Mouse (Mus musculus) liver, adult 2 months (tissue): Measurements from ENCODE around the gene Prss41. TPM values are rescaled to one million over a fixed set of nuclear protein-coding genes. Genes with fewer than 3 reads are reported as not detected.

ENCODE experiments used
- DNase-seq: peaks from one replicate; pipeline ENCODE4 v3.0.0-alpha.2; 2011; ENCODE audit warnings: low read depth, low spot score; ENCODE audit errors: extremely low read depth
- H3K27ac ChIP-seq: fragments of 200-500 bp; replicated peaks from 2 replicates; pipeline ENCODE4 v1.5.1; 2012; ENCODE audit warnings: low read depth, mild to moderate bottlenecking, control low read depth, inconsistent platforms, low read length; ENCODE audit not compliant: insufficient read depth
- H3K27me3 ChIP-seq: fragments of 200-500 bp; 2 replicates; pipeline ENCODE4 v1.6.1; 2012; ENCODE audit warnings: mild to moderate bottlenecking, moderate library complexity, low read length, inconsistent platforms; ENCODE audit not compliant: control insufficient read depth, insufficient read depth
- H3K36me3 ChIP-seq: fragments of 200-500 bp; 2 replicates; pipeline ENCODE4 v1.6.1; 2012; ENCODE audit warnings: low read length, inconsistent platforms; ENCODE audit not compliant: control insufficient read depth, insufficient read depth
- H3K4me1 ChIP-seq: fragments of 200-500 bp; 2 replicates; pipeline ENCODE4 v1.6.1; 2011; ENCODE audit warnings: low read length; ENCODE audit not compliant: control insufficient read depth, insufficient read depth
- H3K4me3 ChIP-seq: fragments of 200-500 bp; 2 replicates; pipeline ENCODE4 v1.5.1; 2011; ENCODE audit warnings: low read depth, mild to moderate bottlenecking, control low read depth, low read length, moderate library complexity; ENCODE audit not compliant: insufficient read depth
- H3K79me2 ChIP-seq: fragments of 200-500 bp; 2 replicates; pipeline ENCODE4 v1.6.1; 2012; ENCODE audit warnings: inconsistent platforms, mild to moderate bottlenecking, low read length, moderate library complexity; ENCODE audit not compliant: control insufficient read depth, insufficient read depth
- H3K9ac ChIP-seq: fragments of 200-500 bp; 2 replicates; pipeline ENCODE4 v1.6.1; 2012; ENCODE audit warnings: low read depth, mild to moderate bottlenecking, control low read depth, inconsistent platforms, low read length
- CTCF ChIP-seq: fragments of 200-500 bp; IDR thresholded peaks from 2 replicates; pipeline ENCODE4 v1.5.1; 2011; ENCODE audit warnings: low read depth, low read length, control low read depth
- POLR2A ChIP-seq: fragments of 200-500 bp; IDR thresholded peaks from 2 replicates; pipeline ENCODE4 v1.6.1; 2011; ENCODE audit warnings: low read length, control low read depth; ENCODE audit not compliant: insufficient read depth; ENCODE audit errors: extremely low read depth
- WGBS: fragments of 180-500 bp; shearing (Covaris S2); methylation state at CpG from one replicate; pipeline ENCODE4 v1.1.7; 2018; 5-methylcytosine and 5-hydroxymethylcytosine counted together
- polyA plus RNA-seq: library from polyadenylated mRNA; depleted of rRNA; stranded (reverse); fragments of >200 nt; gene quantifications from 2 replicates; pipeline ENCODE4 v1.2.3, GENCODE M21; 2012
- total RNA-seq: library from RNA; depleted of rRNA; stranded (reverse); fragments of >200 nt; gene quantifications from 2 replicates; pipeline ENCODE4 v1.2.3, GENCODE M21; 2014

Gene Prss41
- total and polyA plus RNA-seq, 2 experiments: 0.05 TPM; not detected in 1

GRCm38 (mm10) chr17:23853292-23853691 is 9.3 kb upstream of the Prss41 start:
- peak; percentile 88 for TF ChIP-seq CTCF
- no peak for TF ChIP-seq POLR2A
- peak; percentile 19 for DNase-seq
- Histone ChIP-seq H3K27me3 (no peaks in the 10 kb centered on the region), H3K27ac (no peak overlapping the region), H3K9ac (no peak overlapping the region), H3K36me3 (no peaks in the 10 kb centered on the region), H3K4me1 (no peaks in the 10 kb centered on the region), H3K79me2 (no peaks in the 10 kb centered on the region), H3K4me3 (no peak overlapping the region)
- WGBS: 39% methylated on average over 5 of the region's 5 CpGs

- TF ChIP-seq CTCF: peak; percentile 74
- TF ChIP-seq POLR2A: no peak
- 52% methylated on average over 18 of the region's 19 CpGs for WGBS
- H3K4me3 ChIP-seq: no peak overlapping the region
- H3K36me3 ChIP-seq: no peaks in the 10 kb centered on the region
- no peaks in the 10 kb centered on the region for H3K79me2 ChIP-seq
- peak; percentile 51 for DNase-seq
- H3K4me1 ChIP-seq: no peaks in the 10 kb centered on the region
- H3K27ac ChIP-seq: no peak overlapping the region
- no peaks in the 10 kb centered on the region for H3K27me3 ChIP-seq
- H3K9ac ChIP-seq: no peak overlapping the region
Measured at GRCm38 (mm10) chr17:23850853-23851749, 7.1 kb upstream of the Prss41 start.

- Histone ChIP-seq H3K27ac (no peak overlapping the region), H3K4me3 (no peak overlapping the region), H3K9ac (no peak overlapping the region), H3K27me3 (no peaks in the 10 kb centered on the region), H3K4me1 (no peaks in the 10 kb centered on the region), H3K79me2 (no peaks in the 10 kb centered on the region), H3K36me3 (no peaks in the 10 kb centered on the region)
- WGBS: 71% methylated on average over 2 of the region's 2 CpGs
- DNase-seq: no peak
- TF ChIP-seq CTCF (no peak), POLR2A (no peak)
Measured at GRCm38 (mm10) chr17:23850028-23850427, 6.1 kb upstream of the Prss41 start.

- WGBS: 57% methylated on average over 23 of the region's 23 CpGs
- no peak overlapping the region for H3K9ac ChIP-seq
Measured at GRCm38 (mm10) chr17:23843141-23843811, 696 bp downstream of the Prss41 start.

GRCm38 (mm10) chr17:23841145-23841544 is 2.8 kb downstream of the Prss41 start:
- Histone ChIP-seq H3K27ac (no peak overlapping the region), H3K79me2 (no peaks in the 10 kb centered on the region), H3K36me3 (no peaks in the 10 kb centered on the region), H3K27me3 (no peaks in the 10 kb centered on the region), H3K4me3 (no peak overlapping the region), H3K9ac (no peak overlapping the region), H3K4me1 (no peaks in the 10 kb centered on the region; the same call in 1 of the 2 replicates)
- 39% methylated on average over 4 of the region's 4 CpGs for WGBS
- TF ChIP-seq CTCF: peak; percentile 73
- no peak for TF ChIP-seq POLR2A
- DNase-seq: peak; percentile 58

More at GRCm38 (mm10) chr17:23843141-23843811, 696 bp downstream of the Prss41 start:
- Histone ChIP-seq H3K36me3 (no peaks in the 10 kb centered on the region), H3K27me3 (no peaks in the 10 kb centered on the region), H3K79me2 (no peaks in the 10 kb centered on the region), H3K27ac (no peak overlapping the region), H3K4me1 (no peaks in the 10 kb centered on the region; the same call in 1 of the 2 replicates), H3K4me3 (no peak overlapping the region)
- no peak for DNase-seq
- peak; percentile 40 for TF ChIP-seq CTCF
- no peak for TF ChIP-seq POLR2A
